Mouse (Mus musculus) midbrain, embryonic 11.5 days (tissue): Measurements from ENCODE around the gene Cd99l2. TPM values are rescaled to one million over a fixed set of nuclear protein-coding genes. Genes with fewer than 3 reads are reported as not detected.

Experiments used
- ATAC-seq: fragments of 200-750 bp; cut with Nextera tagmentation; 2 replicates; pipeline ENCODE4 v1.8.0; 2017; ENCODE audit warnings: moderate TSS enrichment, moderate library complexity; ENCODE audit not compliant: low FRiP score
- DNase-seq: peaks from one replicate; pipeline ENCODE4 v3.0.0; 2015; ENCODE audit warnings: low spot score; ENCODE audit errors: missing footprints
- H3K27ac ChIP-seq: fragments of 300-500 bp; sonication (generic); 2 replicates; pipeline ENCODE4 v1.5.1; 2014; ENCODE audit warnings: low read depth, low read length
- H3K27me3 ChIP-seq: fragments of 300-500 bp; sonication (generic); 2 replicates; pipeline ENCODE4 v1.6.1; 2014; ENCODE audit warnings: mild to moderate bottlenecking, low read length, moderate library complexity, mixed read lengths; ENCODE audit not compliant: control insufficient read depth, insufficient read depth
- H3K36me3 ChIP-seq: fragments of 300-500 bp; sonication (generic); 2 replicates; pipeline ENCODE4 v1.6.1; 2014; ENCODE audit warnings: mild to moderate bottlenecking, low read length, moderate library complexity, mixed read lengths; ENCODE audit not compliant: control insufficient read depth, insufficient read depth
- H3K4me1 ChIP-seq: fragments of 300-500 bp; sonication (generic); 2 replicates; pipeline ENCODE4 v1.6.1; 2014; ENCODE audit warnings: low read length; ENCODE audit not compliant: control insufficient read depth, insufficient read depth
- H3K4me2 ChIP-seq: fragments of 300-500 bp; sonication (generic); 2 replicates; pipeline ENCODE4 v1.6.1; 2014; ENCODE audit warnings: mild to moderate bottlenecking, moderate library complexity
- H3K4me3 ChIP-seq: fragments of 300-500 bp; sonication (generic); 2 replicates; pipeline ENCODE4 v1.5.1; 2014; ENCODE audit warnings: low read depth, low read length
- H3K9ac ChIP-seq: fragments of 300-500 bp; sonication (generic); 2 replicates; pipeline ENCODE4 v1.6.1; 2014; ENCODE audit warnings: low read length
- H3K9me3 ChIP-seq: fragments of 300-500 bp; sonication (generic); 2 replicates; pipeline ENCODE4 v1.6.1; 2016; ENCODE audit warnings: low read length; ENCODE audit not compliant: control insufficient read depth
- WGBS: fragments of 180-500 bp; shearing (Covaris S2); extraction: QIAGEN DNeasy Blood & Tissue Kit; methylation state at CpG from one replicate; pipeline ENCODE4 v1.1.7; 2014; 5-methylcytosine and 5-hydroxymethylcytosine counted together
- polyA plus RNA-seq: library from polyadenylated mRNA; unstranded; fragments of >200 nt; fragmentation: Nextera tagmentation; extraction: Ambion mirVana; gene quantifications from 2 replicates; pipeline ENCODE4 v1.2.1, GENCODE M21; 2014

The Cd99l2 gene
- polyA plus RNA-seq, 1 experiment from 2014 or later = 28.3 TPM

GRCm38 (mm10) chrX:71439473-71439872, 53.2 kb downstream of the Cd99l2 start:
- WGBS = 89% methylated on average over 6 of the region's 6 CpGs
- Histone ChIP-seq H3K4me3 (no peak overlapping the region), H3K27ac (no peak overlapping the region), H3K4me1 (peaks cover 4% of the 10 kb centered on the region; the same call in 1 of the 2 replicates), H3K36me3 (no peaks in the 10 kb centered on the region), H3K4me2 (no peak overlapping the region), H3K27me3 (peaks cover 3% of the 10 kb centered on the region; the same call in 1 of the 2 replicates), H3K9me3 (no peaks in the 10 kb centered on the region), H3K9ac (no peak overlapping the region)
- DNase-seq (no peak), ATAC-seq (no peak)

GRCm38 (mm10) chrX:71435542-71435941, 57.1 kb downstream of the Cd99l2 start:
- H3K27me3 ChIP-seq = peaks cover 3% of the 10 kb centered on the region; the same call in 1 of the 2 replicates
- H3K4me1 ChIP-seq = peaks cover 4% of the 10 kb centered on the region; the same call in 1 of the 2 replicates
- no peaks in the 10 kb centered on the region for H3K9me3 ChIP-seq
- H3K4me2 ChIP-seq = no peak overlapping the region
- no peak overlapping the region for H3K27ac ChIP-seq
- no peak overlapping the region for H3K4me3 ChIP-seq
- WGBS = 83% methylated on average over 2 of the region's 2 CpGs
- no peak overlapping the region for H3K9ac ChIP-seq
- ATAC-seq (no peak), DNase-seq (no peak)
- H3K36me3 ChIP-seq = no peaks in the 10 kb centered on the region

GRCm38 (mm10) chrX:71434860-71435259, 57.8 kb downstream of the Cd99l2 start:
- WGBS = 36% methylated on average over 8 of the region's 8 CpGs
- H3K4me2 ChIP-seq = no peak overlapping the region
- peaks cover 3% of the 10 kb centered on the region; the same call in 1 of the 2 replicates for H3K27me3 ChIP-seq
- no peaks in the 10 kb centered on the region for H3K9me3 ChIP-seq
- no peaks in the 10 kb centered on the region for H3K36me3 ChIP-seq
- DNase-seq (no peak), ATAC-seq (peak; percentile 67)
- H3K4me3 ChIP-seq = no peak overlapping the region
- peaks cover 4% of the 10 kb centered on the region; the same call in 1 of the 2 replicates for H3K4me1 ChIP-seq
- no peak overlapping the region for H3K27ac ChIP-seq
- no peak overlapping the region for H3K9ac ChIP-seq

- WGBS = 63% methylated on average over 1 of the region's 1 CpGs
- H3K27me3 ChIP-seq = peaks cover 3% of the 10 kb centered on the region; the same call in 1 of the 2 replicates
- no peak overlapping the region for H3K27ac ChIP-seq
- H3K36me3 ChIP-seq = no peaks in the 10 kb centered on the region
- peak; percentile 66 for ATAC-seq
- peaks cover 4% of the 10 kb centered on the region; the same call in 1 of the 2 replicates for H3K4me1 ChIP-seq
- H3K4me3 ChIP-seq = no peak overlapping the region
- H3K9ac ChIP-seq = no peak overlapping the region
- H3K4me2 ChIP-seq = no peak overlapping the region
- H3K9me3 ChIP-seq = no peaks in the 10 kb centered on the region
- DNase-seq = no peak
These were observed 58.2 kb downstream of the Cd99l2 start for GRCm38 (mm10) chrX:71434448-71434847.

GRCm38 (mm10) chrX:71430900-71431299, 61.7 kb downstream of the Cd99l2 start:
- no peak overlapping the region for H3K4me3 ChIP-seq
- ATAC-seq (no peak), DNase-seq (no peak)
- H3K4me1 ChIP-seq = peaks cover 4% of the 10 kb centered on the region; the same call in 1 of the 2 replicates
- no peaks in the 10 kb centered on the region for H3K36me3 ChIP-seq
- H3K9ac ChIP-seq = no peak overlapping the region
- 85% methylated on average over 5 of the region's 5 CpGs for WGBS
- H3K4me2 ChIP-seq = no peak overlapping the region
- no peaks in the 10 kb centered on the region for H3K9me3 ChIP-seq
- no peaks in the 10 kb centered on the region; the same call in 1 of the 2 replicates for H3K27me3 ChIP-seq
- H3K27ac ChIP-seq = no peak overlapping the region

GRCm38 (mm10) chrX:71427491-71427890, 65.2 kb downstream of the Cd99l2 start:
- H3K4me1 ChIP-seq = no peaks in the 10 kb centered on the region
- H3K36me3 ChIP-seq = no peaks in the 10 kb centered on the region
- H3K9me3 ChIP-seq = no peaks in the 10 kb centered on the region
- H3K4me3 ChIP-seq = no peak overlapping the region
- no peak overlapping the region for H3K4me2 ChIP-seq
- DNase-seq = no peak
- no peak overlapping the region for H3K27ac ChIP-seq
- no peak overlapping the region for H3K9ac ChIP-seq
- H3K27me3 ChIP-seq = no peaks in the 10 kb centered on the region; the same call in 1 of the 2 replicates
- ATAC-seq = no peak

- Histone ChIP-seq H3K9ac (no peak overlapping the region), H3K9me3 (no peaks in the 10 kb centered on the region), H3K4me3 (no peak overlapping the region), H3K27ac (no peak overlapping the region), H3K4me2 (no peak overlapping the region), H3K4me1 (no peaks in the 10 kb centered on the region), H3K36me3 (no peaks in the 10 kb centered on the region), H3K27me3 (no peaks in the 10 kb centered on the region)
- 44% methylated on average over 9 of the region's 9 CpGs for WGBS
- DNase-seq = peak; percentile 97
- ATAC-seq = peak; percentile 71; the same call in 1 of the 2 replicates
These were observed 66.7 kb downstream of the Cd99l2 start for GRCm38 (mm10) chrX:71425746-71426519.

- no peak for ATAC-seq
- 66% methylated on average over 1 of the region's 1 CpGs for WGBS
- Histone ChIP-seq H3K9me3 (no peaks in the 10 kb centered on the region), H3K36me3 (no peaks in the 10 kb centered on the region), H3K9ac (no peak overlapping the region), H3K4me1 (no peaks in the 10 kb centered on the region), H3K27ac (no peak overlapping the region), H3K4me2 (no peak overlapping the region), H3K4me3 (no peak overlapping the region), H3K27me3 (no peaks in the 10 kb centered on the region)
- DNase-seq = no peak
These were observed 67.8 kb downstream of the Cd99l2 start for GRCm38 (mm10) chrX:71424852-71425251.

- WGBS = 82% methylated on average over 4 of the region's 4 CpGs
- no peaks in the 10 kb centered on the region for H3K27me3 ChIP-seq
- H3K4me3 ChIP-seq = no peak overlapping the region
- ATAC-seq (no peak), DNase-seq (no peak)
- no peak overlapping the region for H3K9ac ChIP-seq
- no peaks in the 10 kb centered on the region for H3K9me3 ChIP-seq
- H3K4me2 ChIP-seq = no peak overlapping the region
- H3K36me3 ChIP-seq = no peaks in the 10 kb centered on the region
- H3K27ac ChIP-seq = no peak overlapping the region
- H3K4me1 ChIP-seq = no peaks in the 10 kb centered on the region
These were observed 79.0 kb downstream of the Cd99l2 start for GRCm38 (mm10) chrX:71413616-71414015.
